Mouse (Mus musculus): ENCODE results near the gene Slc39a5. TPM values are rescaled to one million over a fixed set of nuclear protein-coding genes. Genes with fewer than 3 reads are reported as not detected.

Slc39a5 gene
- total RNA-seq, 1 experiment from 2014 or later: 0.78 TPM

DNA sequence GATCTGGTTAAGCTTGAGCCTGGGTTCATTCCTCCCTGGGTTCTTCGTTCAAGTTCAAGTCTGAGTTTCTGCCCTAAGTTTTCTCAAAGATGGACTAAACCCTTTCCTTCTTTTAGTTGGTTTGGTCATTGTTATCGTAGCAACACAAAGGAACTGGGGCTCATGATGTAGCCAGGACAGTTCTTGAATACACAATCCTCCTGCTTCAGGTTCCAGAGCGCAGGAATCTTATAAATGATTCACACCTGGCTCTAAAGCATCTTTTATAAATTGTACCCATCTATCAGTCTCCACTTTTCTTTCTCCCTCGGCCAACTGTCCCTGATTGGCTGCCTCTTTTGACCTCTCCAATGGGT is 25.0 kb downstream of the Slc39a5 start:
- no peak for DNase-seq

- DNase-seq: no peak
Measured at GRCm38 (mm10) chr10:128374393-128374792, 26.6 kb downstream of the Slc39a5 start.

- DNase-seq: no peak
Measured at GRCm38 (mm10) chr10:128372989-128373748, 27.9 kb downstream of the Slc39a5 start.

- no peak for DNase-seq
Measured at GRCm38 (mm10) chr10:128372142-128372541, 28.9 kb downstream of the Slc39a5 start.

GRCm38 (mm10) chr10:128370601-128371000 is 30.4 kb downstream of the Slc39a5 start:
- no peak for DNase-seq

DNA sequence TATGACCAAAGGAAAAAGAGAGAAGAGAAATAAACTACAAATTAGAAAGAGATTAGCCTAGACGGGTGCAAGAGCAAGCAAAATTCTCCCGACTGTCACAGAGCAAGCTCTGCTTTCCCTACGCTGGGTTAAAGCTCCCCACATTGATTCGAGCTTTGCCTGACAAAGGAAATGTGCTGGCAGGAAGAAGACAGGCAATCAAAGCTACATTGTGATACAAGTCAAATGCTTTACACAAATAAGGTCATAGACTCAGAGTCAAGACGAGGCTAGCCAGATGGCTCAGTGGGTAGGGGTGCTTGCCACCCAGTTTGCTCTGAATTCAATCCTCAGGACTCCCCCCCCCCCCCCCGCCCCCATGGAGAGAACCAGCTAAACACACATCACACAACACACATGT is 31.0 kb downstream of the Slc39a5 start:
- no peak for DNase-seq

GRCm38 (mm10) chr10:128369599-128369998 is 31.4 kb downstream of the Slc39a5 start:
- DNase-seq: no peak

- DNase-seq: no peak
Measured at GRCm38 (mm10) chr10:128369218-128369543, 31.8 kb downstream of the Slc39a5 start.

DNA sequence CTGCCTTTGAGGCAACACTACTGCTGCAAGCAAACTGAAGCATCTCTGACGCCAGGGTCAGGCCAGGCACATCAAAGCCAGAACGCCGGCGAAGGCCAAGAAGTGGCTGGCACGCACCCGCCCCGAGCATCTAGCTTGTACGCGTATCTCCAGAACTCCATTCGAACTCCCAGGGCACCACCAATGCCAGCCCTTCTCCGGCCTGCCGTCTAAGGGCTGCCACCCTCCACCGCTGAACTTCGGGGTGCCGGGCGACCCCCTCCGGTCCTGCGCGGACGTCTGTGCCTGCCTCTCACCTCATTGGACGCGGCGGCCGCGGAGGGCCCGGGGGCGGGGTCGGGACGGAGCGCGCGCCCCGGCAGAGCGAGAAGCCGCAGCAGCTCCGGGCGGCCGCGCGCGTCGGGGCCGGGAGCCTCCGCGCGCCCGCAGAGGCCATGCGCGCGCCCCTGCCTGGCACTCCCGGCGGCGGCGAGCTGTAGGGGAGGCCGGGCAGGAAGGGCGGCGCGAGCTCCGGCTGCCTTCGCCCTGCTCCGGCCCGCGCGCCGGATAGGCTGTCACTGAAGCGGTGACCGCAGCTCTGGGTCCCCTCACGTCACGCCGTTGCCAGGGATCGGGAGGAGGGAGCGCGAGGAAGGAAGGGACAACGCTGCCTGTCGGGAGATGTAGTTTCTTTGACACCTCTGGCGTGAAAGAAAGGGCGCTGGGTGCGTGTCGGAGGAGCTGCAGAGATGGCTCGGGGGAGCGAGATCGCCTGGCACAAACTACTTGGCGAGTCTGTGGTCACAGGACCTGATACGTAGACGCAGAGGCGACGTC is 32.4 kb downstream of the Slc39a5 start, which contains the start of gene Coq10a:
Gene Coq10a (minus strand): TSS at position 596 of the 816 bp plus-strand sequence.
- peak; percentile 95 for DNase-seq

GRCm38 (mm10) chr10:128367899-128368401 is 33.1 kb downstream of the Slc39a5 start:
- no peak for DNase-seq

DNA sequence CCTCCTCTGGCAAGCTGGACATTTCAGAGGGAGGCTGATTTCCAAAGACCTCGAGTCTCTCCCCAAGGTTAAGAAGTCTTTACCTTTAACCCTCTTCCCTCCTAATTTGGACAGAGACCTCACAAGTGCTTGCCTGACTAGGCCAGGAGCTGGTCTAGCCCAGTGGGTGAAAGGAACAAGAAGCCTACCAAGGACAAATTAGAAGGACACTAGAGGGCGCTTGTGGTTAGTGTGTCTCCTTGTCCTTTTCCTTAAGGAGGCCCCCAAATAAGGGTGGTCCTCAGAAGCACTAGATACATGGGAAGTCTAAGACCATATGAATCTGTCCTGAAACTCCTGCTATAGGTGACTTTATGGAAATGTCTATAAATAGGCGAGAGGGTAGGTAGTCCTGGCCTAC is 38.5 kb downstream of the Slc39a5 start:
- DNase-seq: peak; percentile 58

DNA sequence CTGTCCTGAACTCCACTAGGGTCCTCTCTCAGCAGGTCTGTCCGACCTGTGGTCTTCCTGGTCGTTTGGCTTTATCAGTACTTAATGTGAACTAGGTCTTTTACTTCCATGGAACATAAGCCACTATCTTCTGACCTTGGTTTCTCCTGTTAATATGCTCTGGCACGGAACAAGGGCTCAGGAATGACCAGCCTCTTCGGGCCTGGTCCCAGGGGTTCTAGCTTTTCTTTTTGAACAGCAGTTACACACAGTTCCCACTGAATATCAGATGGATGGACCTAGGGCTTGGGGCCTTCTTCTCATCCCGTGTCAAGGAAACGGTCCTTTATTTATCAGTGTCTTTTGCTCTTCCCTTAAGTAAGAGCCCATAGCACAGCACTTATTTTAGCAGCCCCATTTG is 39.2 kb downstream of the Slc39a5 start:
- DNase-seq: peak; percentile 50

- peak; percentile 66 for DNase-seq
Measured at GRCm38 (mm10) chr10:128359226-128359625, 41.8 kb downstream of the Slc39a5 start.

GRCm38 (mm10) chr10:128358796-128359195 is 42.2 kb downstream of the Slc39a5 start:
- DNase-seq: peak; percentile 79

GRCm38 (mm10) chr10:128347541-128347940 is 53.5 kb downstream of the Slc39a5 start:
- no peak for DNase-seq

Small RNA genes within 50 kb of the gene (microRNA-seq; reads per million reads assigned to microRNA genes)
- gene Gm25361 (0 reads per million in 2 experiments), gene Gm26308 (0 reads per million in 2 experiments), gene Mir6914 (0 to 0.38 reads per million in 2 experiments), gene Mir6915 (0 to 1.9 reads per million in 2 experiments)

Other genes starting within 250 kb of the Slc39a5 start
- gene Rbms2, start 220.9 kb downstream of the Slc39a5 start, total RNA-seq (2021): 73.9 and 78.9 TPM in 2 replicates
- gene Gls2, start 206.8 kb downstream of the Slc39a5 start, total RNA-seq (2021): 2.9 and 31.3 TPM in 2 replicates
- gene Spryd4, start 189.4 kb downstream of the Slc39a5 start, total RNA-seq (2021): 18.9 and 21.5 TPM in 2 replicates
- gene Mip, start 175.4 kb downstream of the Slc39a5 start, total RNA-seq (2021): not detected in 2 replicates
- 16.5 and 19.3 TPM in 2 replicates for gene Timeless, start 169.2 kb downstream of the Slc39a5 start, total RNA-seq (2021)
- 2.0 and 46.2 TPM in 2 replicates for gene Apon, start 147.1 kb downstream of the Slc39a5 start, total RNA-seq (2021)
- gene Apof, start 132.6 kb downstream of the Slc39a5 start, total RNA-seq (2021): 10.4 and 138 TPM in 2 replicates
- 22.0 and 25.3 TPM in 2 replicates for gene Stat2, start 130.7 kb downstream of the Slc39a5 start, total RNA-seq (2021)
- 0.26 TPM in 1 of 2 replicates, not detected in the other for gene Il23a, start 102.5 kb downstream of the Slc39a5 start, total RNA-seq (2021)
- 22.2 and 27.0 TPM in 2 replicates for gene Pan2, start 97.9 kb downstream of the Slc39a5 start, total RNA-seq (2021)
- 150 and 152 TPM in 2 replicates for gene Cnpy2, start 78.8 kb downstream of the Slc39a5 start, total RNA-seq (2021)
- gene Cs, start 63.5 kb downstream of the Slc39a5 start, total RNA-seq (2021): 918 and 1,019 TPM in 2 replicates
- 103 and 111 TPM in 2 replicates for gene Coq10a, start 32.2 kb downstream of the Slc39a5 start, total RNA-seq (2021)
- gene Ankrd52, start 24.1 kb downstream of the Slc39a5 start, total RNA-seq (2021): 66.7 and 66.9 TPM in 2 replicates
- gene Nabp2, start 10.3 kb upstream of the Slc39a5 start, total RNA-seq (2021): 59.8 and 65.2 TPM in 2 replicates
- gene Rnf41, start 10.4 kb upstream of the Slc39a5 start, total RNA-seq (2021): 38.4 and 40.2 TPM in 2 replicates
- 107 and 108 TPM in 2 replicates for gene Smarcc2, start 58.0 kb upstream of the Slc39a5 start, total RNA-seq (2021)
- gene Myl6, start 92.9 kb upstream of the Slc39a5 start, total RNA-seq (2021): 800 and 862 TPM in 2 replicates
- 4.7 and 5.0 TPM in 2 replicates for gene Myl6b, start 97.5 kb upstream of the Slc39a5 start, total RNA-seq (2021)
- 28.5 and 36.9 TPM in 2 replicates for gene Esyt1, start 124.6 kb upstream of the Slc39a5 start, total RNA-seq (2021)
- 12.6 and 13.5 TPM in 2 replicates for gene Zc3h10, start 146.5 kb upstream of the Slc39a5 start, total RNA-seq (2021)
- 2,356 and 2,777 TPM in 2 replicates for gene Rpl41, start 148.1 kb upstream of the Slc39a5 start, total RNA-seq (2021)
- gene Pa2g4, start 164.8 kb upstream of the Slc39a5 start, total RNA-seq (2021): 93.5 and 107 TPM in 2 replicates
- 4.4 and 9.1 TPM in 2 replicates for gene Erbb3, start 188.4 kb upstream of the Slc39a5 start, total RNA-seq (2021)
- 748 and 849 TPM in 2 replicates for gene Rps26, start 225.5 kb upstream of the Slc39a5 start, total RNA-seq (2021)
- 0.74 and 2.0 TPM in 2 replicates for gene Ikzf4, start 244.8 kb upstream of the Slc39a5 start, total RNA-seq (2021)